Mouse (Mus musculus) heart, embryonic 11.5 days (tissue): Measurements from ENCODE around the gene Olfr1018. TPM values are rescaled to one million over a fixed set of nuclear protein-coding genes. Genes with fewer than 3 reads are reported as not detected.

Experiments used
- polyA plus RNA-seq: library from polyadenylated mRNA; unstranded; fragments of >200 nt; fragmentation: Nextera tagmentation; extraction: Ambion mirVana; gene quantifications from 2 replicates; pipeline ENCODE4 v1.2.1, GENCODE M21; 2014

Olfr1018 gene
- polyA plus RNA-seq, 1 experiment from 2014 or later: not detected

Other genes starting within 250 kb of the Olfr1018 start
- not detected in 2 replicates for gene Olfr996, start 239.3 kb upstream of the Olfr1018 start, polyA plus RNA-seq
- gene Olfr998, start 229.5 kb upstream of the Olfr1018 start, polyA plus RNA-seq: not detected in 2 replicates
- not detected in 2 replicates for gene Olfr1000, start 206.6 kb upstream of the Olfr1018 start, polyA plus RNA-seq
- not detected in 2 replicates for gene Olfr1002, start 167.8 kb upstream of the Olfr1018 start, polyA plus RNA-seq
- gene Olfr154, start 154.0 kb upstream of the Olfr1018 start, polyA plus RNA-seq: not detected in 2 replicates
- gene Olfr1006, start 139.7 kb upstream of the Olfr1018 start, polyA plus RNA-seq: not detected in 2 replicates
- gene Olfr1008, start 129.0 kb upstream of the Olfr1018 start, polyA plus RNA-seq: not detected in 2 replicates
- gene Olfr1009, start 103.1 kb upstream of the Olfr1018 start, polyA plus RNA-seq: not detected in 2 replicates
- gene Olfr1012, start 55.7 kb upstream of the Olfr1018 start, polyA plus RNA-seq: not detected in 2 replicates
- gene Olfr1013, start 51.4 kb upstream of the Olfr1018 start, polyA plus RNA-seq: not detected in 2 replicates
- not detected in 2 replicates for gene Olfr1014, start 45.8 kb upstream of the Olfr1018 start, polyA plus RNA-seq
- not detected in 2 replicates for gene Olfr1015, start 36.5 kb upstream of the Olfr1018 start, polyA plus RNA-seq
- not detected in 2 replicates for gene Olfr1016, start 15.9 kb upstream of the Olfr1018 start, polyA plus RNA-seq
- gene Olfr1019, start 27.0 kb downstream of the Olfr1018 start, polyA plus RNA-seq: not detected in 2 replicates
- gene Olfr1020, start 28.6 kb downstream of the Olfr1018 start, polyA plus RNA-seq: not detected in 2 replicates
- not detected in 2 replicates for gene Olfr1022, start 50.1 kb downstream of the Olfr1018 start, polyA plus RNA-seq
- not detected in 2 replicates for gene Olfr1023, start 67.2 kb downstream of the Olfr1018 start, polyA plus RNA-seq
- gene Olfr1024, start 86.6 kb downstream of the Olfr1018 start, polyA plus RNA-seq: not detected in 2 replicates
- gene Olfr1025-ps1, start 96.7 kb downstream of the Olfr1018 start, polyA plus RNA-seq: not detected in 2 replicates
- gene Olfr1026, start 103.1 kb downstream of the Olfr1018 start, polyA plus RNA-seq: not detected in 2 replicates
- not detected in 2 replicates for gene Olfr1028, start 132.0 kb downstream of the Olfr1018 start, polyA plus RNA-seq
- not detected in 2 replicates for gene Olfr1029, start 155.4 kb downstream of the Olfr1018 start, polyA plus RNA-seq
- gene Olfr1030, start 160.8 kb downstream of the Olfr1018 start, polyA plus RNA-seq: not detected in 2 replicates
- not detected in 2 replicates for gene Olfr1031, start 171.8 kb downstream of the Olfr1018 start, polyA plus RNA-seq
- gene Olfr1032, start 187.1 kb downstream of the Olfr1018 start, polyA plus RNA-seq: not detected in 2 replicates
- 0.34 TPM in 1 of 2 replicates, not detected in the other for gene Olfr1033, start 202.2 kb downstream of the Olfr1018 start, polyA plus RNA-seq
- not detected in 2 replicates for gene Olfr1034, start 227.4 kb downstream of the Olfr1018 start, polyA plus RNA-seq